Mouse (Mus musculus) megakaryocyte-erythroid progenitor cell, adult 5-6 weeks (primary cell): ENCODE results near the gene Fbxw10. TPM values are rescaled to one million over a fixed set of nuclear protein-coding genes. Genes with fewer than 3 reads are reported as not detected.

Source experiments
- ATAC-seq: replicated peaks from 2 replicates; pipeline ENCODE4 v1.8.0; 2016; ENCODE audit warnings: mild to moderate bottlenecking, inconsistent platforms; ENCODE audit not compliant: severe bottlenecking, poor library complexity, low FRiP score, low TSS enrichment
- total RNA-seq, 2 experiments: library from RNA; stranded (forward) in 1 of 2; stranded (reverse) in 1 of 2; fragments of 200-1000, 215-1000 nt in 1 of 2; fragments of >200 nt in 1 of 2; fragmentation: Nextera tagmentation in 1 of 2; gene quantifications; 2 replicates each; pipeline ENCODE4 v1.2.3; 2014 to 2017

Gene Fbxw10
- total RNA-seq, 2 experiments from 2014 or later = 2.3 to 2.4 TPM

DNA sequence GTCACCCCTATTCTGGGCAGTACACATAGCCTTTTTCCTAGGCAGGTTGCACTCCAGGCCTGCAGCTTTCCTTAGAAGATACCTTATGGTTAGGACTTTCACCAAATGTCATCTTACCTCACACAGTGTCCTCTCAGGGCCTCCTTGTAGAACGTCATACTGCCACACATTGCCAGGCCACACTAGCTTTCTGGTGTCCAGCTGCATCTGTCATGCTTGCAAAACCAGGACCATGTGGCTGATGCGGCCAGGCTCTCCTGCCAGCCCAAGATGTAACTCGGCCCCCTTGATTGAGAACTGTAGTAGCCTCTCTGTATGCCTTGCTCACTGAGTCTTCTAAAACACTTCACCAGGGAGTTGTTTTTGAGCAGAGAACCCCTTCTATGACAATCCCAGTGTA is 19.0 kb upstream of the Fbxw10 start:
- no peak for ATAC-seq

DNA sequence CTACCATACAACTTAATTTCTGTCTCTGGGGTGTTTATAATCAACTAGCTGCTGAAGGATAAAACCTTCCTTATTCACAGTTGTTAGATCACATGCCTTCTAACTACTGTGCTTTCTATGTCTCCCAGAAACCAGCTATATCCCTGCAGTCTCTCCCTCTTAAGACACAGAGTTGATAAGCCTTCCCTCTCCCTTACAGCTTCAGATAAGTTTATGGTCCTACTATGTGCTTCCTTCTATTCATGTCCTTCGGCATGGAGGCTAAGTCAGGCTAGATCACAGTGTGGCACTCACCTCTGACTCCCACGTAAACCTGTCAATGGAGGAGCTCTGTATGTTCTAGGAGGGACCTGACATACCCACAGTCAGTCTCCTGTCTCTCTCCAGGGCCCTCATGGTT is 16.5 kb upstream of the Fbxw10 start:
- ATAC-seq = no peak

DNA sequence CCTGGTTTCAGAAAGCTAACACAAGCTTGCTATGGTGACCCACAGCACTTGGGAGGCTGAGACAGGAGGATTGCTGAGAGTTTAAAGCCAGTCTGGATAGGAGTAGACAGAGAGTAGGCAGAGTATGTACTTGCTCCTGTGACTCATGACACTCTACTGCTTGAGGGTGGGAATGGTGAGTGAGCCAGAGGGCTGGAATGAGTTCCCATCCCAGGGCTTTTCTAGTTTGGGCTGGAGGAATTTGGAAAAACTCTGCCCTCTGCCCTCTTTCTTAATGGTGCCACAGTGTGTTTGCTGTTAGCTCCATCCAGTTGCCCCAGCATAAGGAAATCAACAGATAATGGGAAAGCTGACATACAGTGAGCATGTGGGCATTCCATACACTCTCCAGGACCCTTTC is 15.0 kb upstream of the Fbxw10 start:
- ATAC-seq = no peak

DNA sequence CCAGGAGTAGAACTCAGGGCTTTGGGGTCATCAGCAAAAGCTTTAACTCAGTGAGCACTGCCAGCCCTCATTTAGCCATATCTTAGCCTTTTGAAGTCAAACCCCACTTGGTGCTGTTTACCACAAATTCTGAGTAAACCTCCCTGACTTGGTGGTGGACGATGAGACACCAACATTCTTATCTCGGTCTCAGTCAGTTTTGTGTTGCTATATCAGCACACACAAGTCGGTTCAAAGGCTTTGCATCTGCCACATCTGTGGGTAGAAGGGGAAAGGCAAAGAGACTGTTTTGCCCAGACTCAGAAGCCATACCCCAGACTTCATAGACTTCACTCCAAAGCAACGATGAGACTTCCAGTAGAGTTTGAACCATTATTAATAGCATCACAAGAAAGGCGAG is 2.3 kb upstream of the Fbxw10 start:
- peak; percentile 62 for ATAC-seq

DNA sequence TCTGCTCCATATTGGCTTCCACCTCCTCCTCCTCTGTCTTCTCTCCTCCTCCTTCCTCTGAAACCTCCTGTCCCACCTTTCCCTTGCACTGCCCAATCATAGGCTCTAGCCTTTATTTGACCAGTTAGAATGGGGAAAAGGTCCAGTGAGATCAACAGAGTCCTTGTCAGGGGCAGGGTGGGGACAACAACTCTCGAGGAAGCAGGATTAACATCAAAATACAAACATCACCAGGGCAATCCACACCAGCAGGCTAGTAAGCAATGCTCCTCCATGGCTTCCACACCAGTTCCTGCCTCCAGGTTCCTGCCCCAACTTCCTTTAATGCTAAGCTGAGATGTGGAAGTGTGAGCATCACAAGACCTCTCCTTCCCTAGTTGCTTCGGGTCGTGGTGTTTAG is 1.1 kb upstream of the Fbxw10 start:
- ATAC-seq = no peak

DNA sequence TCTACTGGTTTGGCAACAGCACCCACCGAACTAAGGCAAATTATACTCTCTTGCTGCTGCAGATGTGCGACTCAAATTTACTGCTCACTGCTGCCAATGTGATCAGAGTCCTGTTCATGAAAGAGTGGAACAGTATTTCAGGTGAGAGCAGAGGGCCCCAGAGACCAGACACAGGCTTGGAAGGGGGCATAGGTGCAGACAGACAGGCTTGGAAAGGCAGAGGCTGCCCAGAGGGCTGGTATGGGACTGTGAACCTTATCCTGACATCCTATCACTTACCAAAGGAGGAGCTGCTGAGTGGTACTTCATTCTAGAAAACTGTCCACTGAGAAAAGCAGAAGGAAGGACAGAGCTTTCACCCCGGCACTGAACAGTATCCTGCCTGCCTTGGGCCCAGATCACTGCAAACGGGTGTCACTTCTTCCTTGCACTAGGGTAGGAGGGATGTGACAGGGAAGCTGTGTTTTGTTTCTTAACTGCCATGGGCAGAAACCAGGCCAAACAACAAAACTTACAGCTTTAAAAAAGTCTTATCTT is 854 bp downstream of the Fbxw10 start:
- ATAC-seq = peak; percentile 72

DNA sequence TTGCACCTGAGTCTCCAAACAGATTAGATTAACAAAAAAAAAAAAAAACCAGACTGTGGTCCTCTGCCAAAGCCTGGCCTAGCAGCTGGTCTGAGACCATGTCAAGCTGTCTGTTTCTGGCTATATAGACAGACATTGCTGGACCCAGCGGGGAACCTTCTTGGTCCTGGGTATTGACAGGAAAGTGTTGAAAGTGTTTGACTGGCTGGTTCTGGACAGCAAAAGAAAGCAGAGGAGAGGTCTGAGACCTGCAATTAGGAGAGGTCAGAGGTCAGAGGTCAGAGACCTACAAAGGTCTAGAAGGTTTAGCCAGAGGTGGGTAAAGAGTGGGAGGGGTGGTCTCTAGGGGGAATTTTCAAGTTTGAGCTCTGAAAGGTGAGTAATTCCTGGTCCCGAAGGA is 1.4 kb downstream of the Fbxw10 start:
- no peak for ATAC-seq

DNA sequence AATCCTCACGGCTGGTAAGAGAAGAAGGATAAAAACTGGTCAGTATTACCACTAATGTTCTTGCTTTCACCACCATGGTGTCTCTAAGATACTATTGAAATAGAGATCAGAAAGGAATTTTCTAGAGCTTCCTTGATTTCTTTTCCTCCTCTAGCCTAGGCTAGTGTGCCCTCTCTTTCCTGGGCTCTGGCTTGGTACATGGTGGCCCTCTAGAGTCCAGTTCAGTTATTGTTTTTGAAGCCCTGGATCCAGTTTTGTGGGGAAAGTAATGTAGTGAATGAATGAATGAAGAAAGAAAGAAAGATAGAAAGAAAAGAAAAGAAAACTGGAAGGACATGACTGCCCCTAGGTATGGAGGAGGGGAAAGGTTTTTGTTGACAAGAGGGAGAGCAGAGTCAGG is 4.3 kb downstream of the Fbxw10 start:
- ATAC-seq = 0 out of 2 replicates have a peak, but pooled peaks have one; percentile 50

DNA sequence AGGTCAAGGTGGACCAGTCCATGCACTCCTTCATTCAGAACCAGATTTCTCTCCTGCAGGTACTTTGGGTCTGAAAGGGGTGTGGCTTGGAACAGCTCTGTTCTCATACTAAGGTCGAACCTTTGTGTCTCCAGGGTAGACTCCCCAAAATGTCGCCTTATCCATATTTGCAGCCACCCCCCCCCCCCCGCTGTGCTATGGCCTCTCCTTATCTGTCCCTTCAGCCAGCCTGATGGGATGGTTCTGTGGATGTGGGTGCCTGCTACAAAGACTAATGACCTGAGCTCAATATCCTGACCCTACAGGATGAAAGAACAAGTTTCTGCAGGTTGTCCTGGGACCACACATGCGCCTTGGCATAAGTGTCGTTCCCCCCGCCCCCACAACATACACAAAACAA is 6.5 kb downstream of the Fbxw10 start:
- ATAC-seq = peak; percentile 91

DNA sequence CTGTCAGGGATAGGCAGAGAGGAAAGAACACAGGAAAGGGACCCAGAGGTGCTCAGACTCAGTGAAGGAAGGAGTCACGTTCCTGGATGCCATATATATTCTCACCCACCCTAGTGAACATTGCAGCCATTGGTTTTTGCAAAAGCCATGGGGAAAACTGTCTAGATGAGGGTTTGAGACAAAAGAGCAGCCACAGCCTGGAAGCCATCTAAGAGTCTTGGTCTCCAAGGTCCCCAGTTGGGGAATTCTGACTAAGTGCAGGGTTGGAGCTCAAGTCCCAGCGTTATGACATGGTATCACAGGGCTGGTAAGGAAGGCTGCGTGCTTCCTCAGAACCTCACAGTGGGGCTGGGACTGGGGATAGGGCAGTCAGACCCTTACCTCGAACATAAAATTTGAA is 18.7 kb downstream of the Fbxw10 start:
- no peak for ATAC-seq

DNA sequence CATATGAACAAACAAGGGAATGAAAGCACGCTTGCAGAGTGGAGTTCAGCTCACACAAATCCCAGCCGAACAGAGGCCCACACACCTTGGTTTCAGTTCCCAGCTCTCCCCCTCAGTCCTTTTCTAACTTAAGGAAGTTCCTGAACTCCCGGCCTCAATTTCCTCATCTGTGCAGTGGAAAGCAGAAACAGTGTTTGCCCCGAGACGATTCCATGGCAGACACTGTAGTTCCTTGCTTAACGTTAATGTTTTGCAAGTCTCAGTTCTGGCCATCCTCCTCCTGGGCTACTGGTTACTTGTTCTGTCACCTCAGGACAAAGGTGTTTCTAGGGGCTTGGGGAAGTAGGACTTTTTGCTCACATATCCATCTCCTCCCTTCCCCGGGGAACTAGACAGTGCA is 19.8 kb downstream of the Fbxw10 start:
- no peak for ATAC-seq

DNA sequence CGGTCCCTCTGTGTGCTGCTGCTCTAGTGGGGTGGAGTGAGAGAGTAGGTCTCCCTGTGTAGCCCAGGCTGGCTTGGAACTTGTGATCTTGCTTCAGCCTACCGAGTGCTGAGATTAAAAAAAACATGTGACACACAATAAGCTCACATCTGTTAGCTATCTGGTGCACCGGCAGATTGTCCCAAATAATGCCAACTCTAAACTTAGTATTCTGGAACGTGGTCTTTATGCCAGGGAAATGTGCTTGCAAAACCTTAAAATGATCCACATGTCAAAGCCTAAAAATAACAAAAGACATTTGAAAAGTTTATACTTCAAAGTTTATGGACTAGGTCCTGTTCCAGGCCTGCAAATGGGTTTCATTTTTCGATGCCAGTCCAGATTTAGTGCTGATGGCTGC is 22.3 kb downstream of the Fbxw10 start:
- ATAC-seq = no peak

DNA sequence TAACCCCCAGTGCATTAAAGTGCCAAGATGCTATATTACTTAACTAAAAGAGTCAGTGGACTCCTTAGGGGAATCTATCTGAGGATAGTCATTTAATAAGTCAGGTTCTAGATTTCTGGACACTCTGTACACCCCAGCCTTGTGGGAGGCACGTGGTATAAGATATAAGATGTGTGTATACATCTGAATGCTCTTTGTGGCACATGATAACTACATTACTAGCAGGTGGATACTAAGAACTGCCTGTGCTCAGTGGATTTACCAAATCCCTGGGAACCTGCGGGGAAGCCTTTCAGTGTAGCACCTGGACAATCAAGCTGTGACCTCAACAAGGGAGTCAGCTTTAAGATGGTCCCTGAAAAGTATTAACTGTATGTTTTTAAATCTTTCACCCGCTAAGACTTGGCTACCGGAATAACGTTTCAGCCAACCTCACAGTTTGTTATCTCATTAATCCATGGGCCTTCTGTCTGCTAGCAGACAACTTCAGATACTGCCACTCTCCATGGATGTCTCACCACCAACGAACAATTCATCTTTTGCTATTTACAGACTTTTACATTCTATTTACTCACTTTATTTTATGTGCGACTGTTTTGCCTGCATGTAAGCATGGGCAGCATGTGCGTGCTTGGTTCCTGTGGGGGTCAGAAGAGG is 23.0 kb downstream of the Fbxw10 start:
- peak; percentile 91 for ATAC-seq

DNA sequence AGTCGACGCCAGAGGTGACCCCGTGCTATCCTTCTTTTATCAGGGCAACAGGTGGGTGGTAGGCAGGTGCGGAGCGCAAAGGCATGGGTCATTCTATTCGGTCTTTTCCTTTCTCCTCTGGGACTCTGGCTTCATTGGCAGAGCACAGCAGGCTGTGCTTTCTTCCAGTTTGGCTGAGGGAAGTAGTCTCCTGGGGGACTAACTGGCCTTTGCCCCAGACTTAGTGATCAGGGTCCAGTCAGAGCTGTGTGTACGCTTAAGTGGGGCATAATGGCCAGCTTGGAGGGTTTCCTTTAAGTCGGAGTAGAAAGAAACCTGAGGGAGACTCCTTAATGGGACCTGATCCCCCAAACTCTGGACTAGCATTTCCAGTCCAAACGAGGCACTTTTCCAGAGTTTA is 26.6 kb downstream of the Fbxw10 start:
- no peak for ATAC-seq

DNA sequence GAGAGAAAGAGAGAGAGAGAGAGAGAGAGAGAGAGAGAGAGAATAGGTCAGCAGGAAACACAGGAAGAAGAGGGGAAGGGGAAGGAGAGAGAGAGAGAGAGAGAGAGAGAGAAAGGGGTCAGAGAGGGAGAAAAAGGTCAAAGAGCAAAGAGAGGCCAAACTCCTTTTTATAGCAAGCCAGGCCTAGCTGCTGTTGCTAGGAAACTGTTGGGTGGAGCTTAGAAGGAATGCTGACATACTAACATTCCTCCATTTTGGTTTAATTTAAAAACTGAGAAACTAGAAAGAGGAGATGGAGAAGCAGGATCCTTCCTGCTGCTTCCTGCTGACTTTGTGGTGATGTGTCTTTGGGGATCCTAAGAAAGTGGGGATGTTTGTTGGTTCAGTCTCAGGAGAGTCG is 28.8 kb downstream of the Fbxw10 start:
- ATAC-seq = no peak

DNA sequence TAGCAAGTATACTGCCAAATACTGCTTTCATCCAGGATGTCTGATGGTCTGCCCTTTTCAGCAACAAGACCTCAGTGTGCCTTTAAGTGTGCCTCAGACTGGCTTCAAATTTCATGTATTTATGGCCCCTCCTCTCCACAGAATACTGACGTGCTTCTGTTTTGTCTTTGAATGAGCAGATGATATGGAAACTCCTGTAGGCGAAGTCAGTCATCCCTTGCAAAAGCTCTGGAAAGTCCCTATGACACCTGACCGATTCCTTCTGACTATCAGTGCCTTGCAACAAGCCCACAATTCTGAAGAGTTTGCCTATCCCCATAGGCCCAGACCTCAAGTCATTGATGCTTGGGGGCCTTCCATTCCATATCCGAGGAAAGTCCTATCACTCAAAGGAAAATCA is 29.6 kb downstream of the Fbxw10 start:
- no peak for ATAC-seq

DNA sequence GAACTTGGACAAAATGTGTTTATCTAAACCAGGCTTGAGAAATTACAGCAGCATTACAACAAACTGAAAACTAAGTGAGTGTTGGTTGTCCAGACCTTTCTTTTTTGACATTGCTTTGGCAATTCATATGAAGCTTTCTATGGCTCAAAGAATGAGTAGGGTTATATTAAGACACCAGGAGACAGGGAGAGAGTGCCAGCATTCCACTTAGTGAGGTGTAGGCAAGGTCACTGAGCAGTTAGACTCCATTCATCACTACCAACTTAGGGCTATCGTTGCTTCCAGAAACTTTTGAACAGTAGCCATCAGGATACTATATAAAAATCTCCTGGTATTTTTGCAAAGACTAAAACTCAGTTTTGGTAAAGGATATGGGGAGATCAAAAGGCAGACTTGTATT is 30.5 kb downstream of the Fbxw10 start:
- ATAC-seq = no peak

DNA sequence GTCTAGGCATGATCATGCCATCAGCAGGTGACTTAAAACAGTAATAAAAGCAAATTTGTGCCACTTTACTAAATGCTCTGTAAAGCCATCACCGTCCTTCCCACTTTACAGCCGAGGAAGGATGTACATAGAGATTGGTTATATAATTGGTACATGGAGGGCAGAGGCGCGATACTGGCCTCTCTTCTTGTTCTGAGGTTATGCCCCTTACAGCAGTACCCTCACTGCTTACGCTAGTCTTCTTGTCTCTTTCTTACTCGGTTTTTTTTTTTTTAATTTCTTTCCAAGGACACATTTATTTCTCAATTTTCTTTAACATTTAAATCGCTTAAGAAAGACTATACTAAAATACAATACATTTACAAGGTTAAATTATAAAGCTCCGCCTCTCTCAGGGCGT is 31.9 kb downstream of the Fbxw10 start:
- ATAC-seq = no peak

DNA sequence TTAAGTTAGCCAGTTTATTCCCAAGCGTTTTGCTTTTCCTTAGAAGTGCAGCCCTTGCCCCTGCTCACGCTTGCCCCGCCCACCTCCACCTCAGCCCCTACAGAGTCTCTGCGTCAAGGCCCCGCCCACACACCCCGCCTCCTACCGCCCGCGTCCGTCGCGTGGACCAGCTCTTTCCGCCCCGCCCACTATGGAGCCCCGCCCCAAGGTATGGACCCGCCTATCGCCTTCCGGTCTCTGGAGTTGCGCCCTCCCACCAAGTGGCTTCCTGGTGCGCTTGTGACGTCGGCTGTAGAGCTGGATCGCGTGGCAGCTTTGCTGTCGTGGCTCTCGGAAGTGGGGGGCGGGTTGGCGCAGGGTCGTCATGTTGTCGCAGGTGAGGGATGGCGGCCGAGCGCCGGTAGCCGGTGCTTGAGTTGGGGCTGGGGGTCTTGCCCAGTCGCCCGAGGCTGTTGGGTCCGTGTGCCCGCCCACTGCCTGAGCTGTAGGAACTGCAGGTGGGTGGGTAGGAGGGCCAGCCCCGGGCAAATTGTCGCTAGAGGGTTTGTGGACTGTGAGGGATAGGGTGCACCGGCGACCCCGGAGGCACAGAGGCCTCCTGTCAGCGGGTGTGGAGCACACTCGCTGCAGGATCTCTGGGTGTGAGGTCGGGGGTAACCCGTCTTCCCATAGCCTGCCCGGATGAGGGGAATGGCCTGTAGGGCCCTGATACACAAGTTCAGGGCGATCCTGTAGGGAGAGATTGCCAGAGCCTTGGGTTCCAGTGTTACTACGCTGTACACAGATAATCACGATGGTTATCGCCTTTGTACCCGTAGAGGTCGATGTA is 32.6 kb downstream of the Fbxw10 start, which contains the start of gene Tvp23b:
TSS of gene Tvp23b (plus strand) at position 236 of the 829 bp plus-strand sequence.
- peak; percentile 93 for ATAC-seq

DNA sequence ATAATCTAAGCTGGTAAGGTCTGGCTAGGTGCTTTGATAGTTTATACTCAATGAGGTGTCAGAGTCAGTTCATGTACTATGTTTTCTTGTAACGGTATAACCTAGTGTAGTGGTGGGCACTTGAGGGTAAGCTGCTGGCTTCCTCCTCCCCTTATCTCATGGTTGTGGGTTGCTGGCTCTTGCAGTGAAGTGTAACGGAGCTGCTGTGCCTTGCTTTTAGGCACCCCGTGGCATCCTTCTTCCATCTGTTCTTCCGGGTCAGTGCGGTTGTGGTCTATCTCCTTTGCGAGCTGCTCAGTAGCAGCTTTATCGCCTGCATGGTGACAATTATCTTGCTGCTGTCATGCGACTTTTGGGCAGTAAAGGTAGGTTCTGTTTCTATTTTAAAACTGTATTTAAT is 36.5 kb downstream of the Fbxw10 start:
- ATAC-seq = peak; percentile 56

DNA sequence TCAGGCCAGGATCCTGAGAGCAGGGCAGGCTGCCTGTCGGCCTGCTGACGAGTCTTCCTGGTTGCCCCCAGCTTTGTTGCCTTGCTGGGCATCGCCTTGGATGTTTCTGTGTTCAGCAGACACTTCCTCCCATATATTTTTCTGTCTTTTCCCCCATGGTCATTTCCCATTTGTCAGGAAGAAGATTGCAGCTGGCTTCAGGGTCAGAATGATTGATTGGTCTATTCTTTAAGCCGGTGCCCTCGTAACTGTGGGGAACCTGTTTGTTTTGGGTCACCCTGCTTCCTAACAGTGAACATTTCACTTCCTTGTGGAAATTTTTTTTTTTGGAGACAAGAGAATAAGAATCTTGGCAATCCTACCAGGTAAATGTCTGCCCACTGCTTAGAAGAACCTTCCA is 38.5 kb downstream of the Fbxw10 start:
- ATAC-seq = no peak
